Mouse (Mus musculus) ES-E14 (cell line): Measurements from ENCODE around the gene Il4i1. TPM values are rescaled to one million over a fixed set of nuclear protein-coding genes. Genes with fewer than 3 reads are reported as not detected.

Experiments
- DNase-seq: peaks from one replicate; pipeline ENCODE4 v3.0.0-alpha.2; 2013; ENCODE audit warnings: low read depth, low spot score
- H3K27ac ChIP-seq: 2 replicates; pipeline ENCODE4 v1.5.1; 2012; ENCODE audit warnings: low read depth, mild to moderate bottlenecking, low read length, moderate library complexity, mixed read lengths; ENCODE audit not compliant: poor library complexity, insufficient read depth, severe bottlenecking
- H3K36me3 ChIP-seq: 2 replicates; pipeline ENCODE4 v1.6.1; 2012; ENCODE audit warnings: mild to moderate bottlenecking, low read length, moderate library complexity, mixed read lengths; ENCODE audit not compliant: control insufficient read depth, poor library complexity, insufficient read depth, severe bottlenecking
- H3K4me1 ChIP-seq, 2 experiments: fragments of 150-350 bp in 1 of 2; sonication (generic) in 1 of 2; 2 replicates each; pipeline ENCODE4 v1.6.1; 2012; ENCODE audit warnings: low read length in 2 of 2, mild to moderate bottlenecking in 1 of 2, mixed read lengths in 1 of 2; ENCODE audit not compliant: control insufficient read depth in 2 of 2, insufficient read depth in 2 of 2, poor library complexity in 1 of 2
- H3K4me3 ChIP-seq, 2 experiments: fragments of 150-350 bp in 1 of 2; sonication (generic) in 1 of 2; 2 replicates each; pipeline ENCODE4 v1.5.1; 2012; ENCODE audit warnings: low read length in 2 of 2, low read depth in 1 of 2, mild to moderate bottlenecking in 1 of 2, mixed read lengths in 1 of 2; ENCODE audit not compliant: insufficient read depth in 1 of 2, poor library complexity in 1 of 2, severe bottlenecking in 1 of 2
- H3K9ac ChIP-seq: 2 replicates; pipeline ENCODE4 v1.6.1; 2012; ENCODE audit warnings: low read depth, mild to moderate bottlenecking, low read length, mixed read lengths; ENCODE audit not compliant: poor library complexity, insufficient read depth, severe bottlenecking
- H3K9me3 ChIP-seq: fragments of 150-350 bp; sonication (generic); 2 replicates; pipeline ENCODE4 v1.6.1; 2012; ENCODE audit warnings: low read depth, mild to moderate bottlenecking, low read length; ENCODE audit not compliant: control insufficient read depth, insufficient read depth
- CHD2 ChIP-seq: IDR thresholded peaks from 2 replicates; pipeline ENCODE4 v1.6.1; 2014; ENCODE audit warnings: mild to moderate bottlenecking, low read depth, low read length, inconsistent platforms
- HCFC1 ChIP-seq: IDR thresholded peaks from 2 replicates; pipeline ENCODE4 v1.6.1; 2012; ENCODE audit warnings: low read length, inconsistent platforms, borderline replicate concordance; ENCODE audit not compliant: insufficient read depth
- MAFK ChIP-seq: IDR thresholded peaks from 2 replicates; pipeline ENCODE4 v1.6.1; 2014; ENCODE audit warnings: mild to moderate bottlenecking, low read depth, low read length, inconsistent platforms; ENCODE audit not compliant: insufficient read depth
- ZC3H11A ChIP-seq: IDR thresholded peaks from 2 replicates; pipeline ENCODE4 v1.6.1; 2012; ENCODE audit warnings: low read depth, mild to moderate bottlenecking, inconsistent platforms, low read length, borderline replicate concordance
- ZNF384 ChIP-seq: IDR thresholded peaks from 2 replicates; pipeline ENCODE4 v1.6.1; 2012; ENCODE audit warnings: low read depth, low read length, inconsistent platforms
- in situ Hi-C, 2 experiments: fragments of 600-800 bp; cut with MboI; formaldehyde crosslinking; loops; one replicate each; pipeline ENCODE4 v1.15.1; 2025; ENCODE audit warnings: low sequenced_read_pairs in 2 of 2, inconsistent platforms in 1 of 2; ENCODE audit not compliant: unreplicated experiment in 2 of 2
- total RNA-seq: library from RNA; depleted of rRNA; stranded (reverse); fragments of 300-350 nt; gene quantifications from 2 replicates; pipeline ENCODE4 v1.2.3, GENCODE M21; 2012

The Il4i1 gene
- total RNA-seq, 1 experiment = 4.8 TPM

- Histone ChIP-seq H3K9ac (no peak overlapping the region), H3K4me3 (no peak overlapping the region), H3K27ac (no peak overlapping the region), H3K9me3 (no peaks in the 10 kb centered on the region), H3K36me3 (peaks cover 11% of the 10 kb centered on the region; the same call in 1 of the 2 replicates), H3K4me1 (no peaks in the 10 kb centered on the region)
- DNase-seq = no peak
- in situ Hi-C loops = no loop called here
- TF ChIP-seq ZNF384 = no peak
- no peak for TF ChIP-seq ZC3H11A
- no peak for TF ChIP-seq MAFK
- no peak for TF ChIP-seq CHD2
- no peak for TF ChIP-seq HCFC1
Observed at GRCm38 (mm10) chr7:44776849-44777498, 39.2 kb upstream of the Il4i1 start.

GRCm38 (mm10) chr7:44780101-44780500 lies 36.1 kb upstream of the Il4i1 start:
- Histone ChIP-seq H3K4me1 (no peaks in the 10 kb centered on the region), H3K9ac (no peak overlapping the region), H3K27ac (no peak overlapping the region), H3K9me3 (no peaks in the 10 kb centered on the region), H3K4me3 (no peak overlapping the region), H3K36me3 (peaks cover 9% of the 10 kb centered on the region; the same call in 1 of the 2 replicates)
- no peak for TF ChIP-seq MAFK
- TF ChIP-seq ZNF384 = no peak
- in situ Hi-C loops = no loop called here
- no peak for DNase-seq

GRCm38 (mm10) chr7:44789531-44789930 lies 26.7 kb upstream of the Il4i1 start:
- H3K36me3 ChIP-seq = no peaks in the 10 kb centered on the region
- no peaks in the 10 kb centered on the region for H3K4me1 ChIP-seq
- no peaks in the 10 kb centered on the region for H3K9me3 ChIP-seq
- no peak for TF ChIP-seq CHD2
- TF ChIP-seq ZC3H11A = no peak
- no peak for TF ChIP-seq HCFC1
- TF ChIP-seq ZNF384 = no peak
- TF ChIP-seq MAFK = no peak
- no peak overlapping the region for H3K4me3 ChIP-seq
- no peak for DNase-seq
- H3K27ac ChIP-seq = no peak overlapping the region
- H3K9ac ChIP-seq = no peak overlapping the region
- in situ Hi-C loops = no loop called here

GRCm38 (mm10) chr7:44790066-44790465 lies 26.1 kb upstream of the Il4i1 start:
- H3K4me1 ChIP-seq = no peaks in the 10 kb centered on the region
- H3K9me3 ChIP-seq = no peaks in the 10 kb centered on the region
- no peak overlapping the region for H3K27ac ChIP-seq
- H3K4me3 ChIP-seq = no peak overlapping the region
- no peaks in the 10 kb centered on the region for H3K36me3 ChIP-seq
- no peak for DNase-seq
- TF ChIP-seq MAFK (no peak), ZNF384 (no peak), ZC3H11A (no peak), CHD2 (no peak), HCFC1 (no peak)
- H3K9ac ChIP-seq = no peak overlapping the region
- in situ Hi-C loops = no loop called here

- no peaks in the 10 kb centered on the region for H3K36me3 ChIP-seq
- no peak overlapping the region for H3K27ac ChIP-seq
- no peak for DNase-seq
- no peaks in the 10 kb centered on the region for H3K9me3 ChIP-seq
- H3K9ac ChIP-seq = no peak overlapping the region
- TF ChIP-seq MAFK = no peak
- no peak for TF ChIP-seq HCFC1
- TF ChIP-seq CHD2 = no peak
- H3K4me1 ChIP-seq = no peaks in the 10 kb centered on the region
- no peak overlapping the region for H3K4me3 ChIP-seq
- in situ Hi-C loops = no loop called here
Observed at GRCm38 (mm10) chr7:44792781-44793180, 23.4 kb upstream of the Il4i1 start.
